Mouse (Mus musculus) MEL (cell line): Measurements from ENCODE around the gene Hsf4. TPM values are rescaled to one million over a fixed set of nuclear protein-coding genes. Genes with fewer than 3 reads are reported as not detected.

Source experiments
- DNase-seq: peaks from one replicate; pipeline ENCODE4 v3.0.0; 2011; ENCODE audit warnings: low read depth, low spot score
- H3K27ac ChIP-seq: 2 replicates; pipeline ENCODE4 v1.5.1; 2012; ENCODE audit warnings: low read depth, mild to moderate bottlenecking, control low read depth, low read length, moderate library complexity; ENCODE audit not compliant: control insufficient read depth
- H3K27me3 ChIP-seq, 2 experiments: fragments of 150-350 bp in 1 of 2; sonication (generic) in 1 of 2; 2 replicates each; pipeline ENCODE4 v1.6.1; 2012; ENCODE audit warnings: low read length in 2 of 2, mild to moderate bottlenecking in 2 of 2, improper control_type of control experiment in 1 of 2, moderate library complexity in 1 of 2; ENCODE audit not compliant: insufficient read depth in 2 of 2, control insufficient read depth in 1 of 2
- H3K36me3 ChIP-seq, 2 experiments: 2 replicates each; pipeline ENCODE4 v1.6.1; 2012 to 2014; ENCODE audit warnings: low read length in 2 of 2, improper control_type of control experiment in 1 of 2, inconsistent platforms in 1 of 2, mild to moderate bottlenecking in 1 of 2; ENCODE audit not compliant: insufficient read depth in 2 of 2, control insufficient read depth in 1 of 2
- H3K4me1 ChIP-seq, 2 experiments: fragments of 150-350 bp in 1 of 2; sonication (generic) in 1 of 2; 2 replicates each; pipeline ENCODE4 v1.6.1; 2012; ENCODE audit warnings: low read length in 2 of 2, improper control_type of control experiment in 1 of 2, mild to moderate bottlenecking in 1 of 2; ENCODE audit not compliant: insufficient read depth in 2 of 2, control insufficient read depth in 1 of 2
- H3K4me3 ChIP-seq, 2 experiments: fragments of 150-350 bp in 1 of 2; sonication (generic) in 1 of 2; 2 replicates each; pipeline ENCODE4 v1.5.1; 2012; ENCODE audit warnings: low read depth in 2 of 2, low read length in 2 of 2, mild to moderate bottlenecking in 2 of 2, moderate library complexity in 2 of 2, control low read depth in 1 of 2, improper control_type of control experiment in 1 of 2; ENCODE audit not compliant: control insufficient read depth in 1 of 2, insufficient read depth in 1 of 2
- H3K79me2 ChIP-seq: 2 replicates; pipeline ENCODE4 v1.6.1; 2012; ENCODE audit warnings: mild to moderate bottlenecking, low read length, moderate library complexity; ENCODE audit not compliant: control insufficient read depth, poor library complexity, insufficient read depth
- H3K9ac ChIP-seq: 2 replicates; pipeline ENCODE4 v1.6.1; 2012; ENCODE audit warnings: low read depth, mild to moderate bottlenecking, control low read depth, low read length, moderate library complexity; ENCODE audit not compliant: control insufficient read depth, poor library complexity, severe bottlenecking
- H3K9me3 ChIP-seq: fragments of 150-350 bp; sonication (generic); replicated peaks from 2 replicates; pipeline ENCODE4 v1.6.1; 2012; ENCODE audit warnings: mild to moderate bottlenecking, low read length, improper control_type of control experiment, moderate library complexity; ENCODE audit not compliant: insufficient read depth
- CHD1 ChIP-seq: IDR thresholded peaks from 2 replicates; pipeline ENCODE4 v1.6.1; 2012; ENCODE audit warnings: low read depth, mild to moderate bottlenecking, inconsistent platforms, low read length, improper control_type of control experiment
- CHD2 ChIP-seq: IDR thresholded peaks from 2 replicates; pipeline ENCODE4 v1.6.1; 2011; ENCODE audit warnings: low read length, improper control_type of control experiment
- CTCF ChIP-seq, 3 experiments: IDR thresholded peaks in 2 of 3; conservative IDR thresholded peaks in 1 of 3; 2 replicates each; pipeline ENCODE4 v1.5.1; 2011 to 2012; ENCODE audit warnings: low read length in 3 of 3, low read depth in 2 of 3, mild to moderate bottlenecking in 2 of 3, improper control_type of control experiment in 1 of 3, inconsistent platforms in 1 of 3, mixed read lengths in 1 of 3, moderate library complexity in 1 of 3; ENCODE audit not compliant: control insufficient read depth in 1 of 3, insufficient read depth in 1 of 3, poor library complexity in 1 of 3, severe bottlenecking in 1 of 3
- E2F4 ChIP-seq: IDR thresholded peaks from 2 replicates; pipeline ENCODE4 v1.6.1; 2011; ENCODE audit warnings: low read depth, low read length, improper control_type of control experiment, borderline replicate concordance
- ELF1 ChIP-seq: IDR thresholded peaks from 2 replicates; pipeline ENCODE4 v1.6.1; 2014; ENCODE audit warnings: low read depth, mild to moderate bottlenecking, inconsistent platforms, low read length, improper control_type of control experiment, moderate library complexity
- EP300 ChIP-seq, 2 experiments: IDR thresholded peaks; 2 replicates each; pipeline ENCODE4 v1.6.1; 2011; ENCODE audit warnings: improper control_type of control experiment in 2 of 2, low read length in 2 of 2, low read depth in 1 of 2, mild to moderate bottlenecking in 1 of 2
- ETS1 ChIP-seq: IDR thresholded peaks from 2 replicates; pipeline ENCODE4 v1.6.1; 2012; ENCODE audit warnings: low read depth, mild to moderate bottlenecking, inconsistent platforms, low read length, improper control_type of control experiment, moderate library complexity
- GABPA ChIP-seq: IDR thresholded peaks from 2 replicates; pipeline ENCODE4 v1.6.1; 2012; ENCODE audit warnings: low read depth, mild to moderate bottlenecking, inconsistent platforms, low read length, improper control_type of control experiment, moderate library complexity
- GATA1 ChIP-seq: IDR thresholded peaks from 2 replicates; pipeline ENCODE4 v1.6.1; 2011; ENCODE audit warnings: low read depth, low read length, improper control_type of control experiment
- HCFC1 ChIP-seq: IDR thresholded peaks from 2 replicates; pipeline ENCODE4 v1.6.1; 2012; ENCODE audit warnings: low read depth, mild to moderate bottlenecking, inconsistent platforms, low read length, improper control_type of control experiment, moderate library complexity
- JUND ChIP-seq: IDR thresholded peaks from 2 replicates; pipeline ENCODE4 v1.6.1; 2011; ENCODE audit warnings: low read depth, mild to moderate bottlenecking, improper control_type of control experiment, low read length
- KAT2A ChIP-seq: conservative IDR thresholded peaks from 2 replicates; pipeline ENCODE4 v1.6.1; 2012; ENCODE audit warnings: low read depth, low read length, improper control_type of control experiment, inconsistent platforms
- MAFK ChIP-seq: IDR thresholded peaks from 2 replicates; pipeline ENCODE4 v1.6.1; 2011; ENCODE audit warnings: low read depth, mild to moderate bottlenecking, low read length, improper control_type of control experiment, borderline replicate concordance
- MAX ChIP-seq: IDR thresholded peaks from 2 replicates; pipeline ENCODE4 v1.6.1; 2011; ENCODE audit warnings: low read length, improper control_type of control experiment
- MAZ ChIP-seq: IDR thresholded peaks from 2 replicates; pipeline ENCODE4 v1.6.1; 2012; ENCODE audit warnings: low read depth, mild to moderate bottlenecking, inconsistent platforms, low read length, improper control_type of control experiment
- MEF2A ChIP-seq: IDR thresholded peaks from 2 replicates; pipeline ENCODE4 v1.6.1; 2014; ENCODE audit warnings: low read depth, mild to moderate bottlenecking, inconsistent platforms, low read length, improper control_type of control experiment; ENCODE audit not compliant: poor library complexity, insufficient replicate concordance, severe bottlenecking; ENCODE audit errors: extremely low read depth
- MXI1 ChIP-seq: IDR thresholded peaks from 2 replicates; pipeline ENCODE4 v1.6.1; 2011; ENCODE audit warnings: mild to moderate bottlenecking, low read depth, low read length, improper control_type of control experiment
- MYB ChIP-seq: IDR thresholded peaks from 2 replicates; pipeline ENCODE4 v1.6.1; 2011; ENCODE audit warnings: mild to moderate bottlenecking, low read depth, low read length, improper control_type of control experiment
- MYC ChIP-seq: IDR thresholded peaks from 2 replicates; pipeline ENCODE4 v1.6.1; 2011; ENCODE audit warnings: low read depth, mild to moderate bottlenecking, low read length, improper control_type of control experiment, moderate library complexity
- NELFE ChIP-seq: IDR thresholded peaks from 2 replicates; pipeline ENCODE4 v1.6.1; 2011; ENCODE audit warnings: low read depth, low read length, improper control_type of control experiment
- NRF1 ChIP-seq: IDR thresholded peaks from 2 replicates; pipeline ENCODE4 v1.6.1; 2014; ENCODE audit warnings: low read depth, mild to moderate bottlenecking, inconsistent platforms, low read length, improper control_type of control experiment, moderate library complexity; ENCODE audit not compliant: poor library complexity, insufficient read depth, severe bottlenecking
- POLR2A ChIP-seq, 2 experiments: IDR thresholded peaks; 2 replicates each; pipeline ENCODE4 v1.6.1; 2011 to 2012; ENCODE audit warnings: low read length in 2 of 2, mild to moderate bottlenecking in 2 of 2, control low read depth in 1 of 2, improper control_type of control experiment in 1 of 2, low read depth in 1 of 2, moderate library complexity in 1 of 2; ENCODE audit not compliant: control insufficient read depth in 1 of 2, insufficient read depth in 1 of 2, poor library complexity in 1 of 2
- RAD21 ChIP-seq: IDR thresholded peaks from 2 replicates; pipeline ENCODE4 v1.6.1; 2011; ENCODE audit warnings: mild to moderate bottlenecking, low read depth, low read length, improper control_type of control experiment
- RCOR1 ChIP-seq: IDR thresholded peaks from 2 replicates; pipeline ENCODE4 v1.6.1; 2012; ENCODE audit warnings: low read depth, mild to moderate bottlenecking, inconsistent platforms, low read length, improper control_type of control experiment
- SIN3A ChIP-seq: IDR thresholded peaks from 2 replicates; pipeline ENCODE4 v1.6.1; 2012; ENCODE audit warnings: low read length, improper control_type of control experiment, inconsistent platforms
- SMC3 ChIP-seq: IDR thresholded peaks from 2 replicates; pipeline ENCODE4 v1.6.1; 2011; ENCODE audit warnings: low read depth, low read length, improper control_type of control experiment
- TAL1 ChIP-seq: IDR thresholded peaks from 2 replicates; pipeline ENCODE4 v1.6.1; 2012; ENCODE audit warnings: mild to moderate bottlenecking, inconsistent platforms, low read length, moderate library complexity, mixed read lengths
- TBP ChIP-seq: IDR thresholded peaks from 2 replicates; pipeline ENCODE4 v1.8.0; 2011; ENCODE audit warnings: low read depth, low read length, improper control_type of control experiment
- UBTF ChIP-seq: IDR thresholded peaks from 2 replicates; pipeline ENCODE4 v1.6.1; 2012; ENCODE audit warnings: low read depth, mild to moderate bottlenecking, inconsistent platforms, low read length, improper control_type of control experiment, moderate library complexity, borderline replicate concordance; ENCODE audit not compliant: insufficient read depth
- USF1 ChIP-seq: IDR thresholded peaks from 2 replicates; pipeline ENCODE4 v1.6.1; 2014; ENCODE audit warnings: low read depth, mild to moderate bottlenecking, inconsistent platforms, low read length, improper control_type of control experiment, moderate library complexity
- USF2 ChIP-seq, 2 experiments: IDR thresholded peaks; 2 replicates each; pipeline ENCODE4 v1.6.1; 2011 to 2012; ENCODE audit warnings: improper control_type of control experiment in 2 of 2, low read length in 2 of 2, borderline replicate concordance in 1 of 2, inconsistent platforms in 1 of 2, low read depth in 1 of 2, mild to moderate bottlenecking in 1 of 2; ENCODE audit not compliant: insufficient read depth in 1 of 2
- ZC3H11A ChIP-seq: IDR thresholded peaks from 2 replicates; pipeline ENCODE4 v1.6.1; 2012; ENCODE audit warnings: low read depth, mild to moderate bottlenecking, inconsistent platforms, low read length, improper control_type of control experiment
- ZKSCAN1 ChIP-seq: IDR thresholded peaks from 2 replicates; pipeline ENCODE4 v1.6.1; 2012; ENCODE audit warnings: low read depth, mild to moderate bottlenecking, inconsistent platforms, low read length, improper control_type of control experiment, moderate library complexity
- ZMIZ1 ChIP-seq: IDR thresholded peaks from 2 replicates; pipeline ENCODE4 v1.6.1; 2012; ENCODE audit warnings: low read depth, mild to moderate bottlenecking, inconsistent platforms, low read length, improper control_type of control experiment, moderate library complexity
- ZNF384 ChIP-seq: IDR thresholded peaks from 2 replicates; pipeline ENCODE4 v1.6.1; 2012; ENCODE audit warnings: low read depth, mild to moderate bottlenecking, inconsistent platforms, low read length, improper control_type of control experiment
- polyA plus RNA-seq, 2 experiments: library from polyadenylated mRNA; stranded (reverse) in 1 of 2; unstranded in 1 of 2; fragments of >175 nt in 1 of 2; fragments of >200 nt in 1 of 2; gene quantifications; 2 replicates each; pipeline versions ENCODE4 v1.2.1 to v1.2.4; 2012; ENCODE audit warnings: low replicate concordance in 2 of 2, low read depth in 1 of 2; ENCODE audit not compliant: insufficient read length in 2 of 2, insufficient read depth in 1 of 2, missing spikeins in 1 of 2
- total RNA-seq: library from RNA; depleted of rRNA; stranded (reverse); fragments of 300-350 nt; gene quantifications from 2 replicates; pipeline ENCODE4 v1.2.3, GENCODE M21; 2012

Hsf4 gene
- total and polyA plus RNA-seq, 3 experiments, result 1.7 to 7.1 TPM; not detected in 1

DNA sequence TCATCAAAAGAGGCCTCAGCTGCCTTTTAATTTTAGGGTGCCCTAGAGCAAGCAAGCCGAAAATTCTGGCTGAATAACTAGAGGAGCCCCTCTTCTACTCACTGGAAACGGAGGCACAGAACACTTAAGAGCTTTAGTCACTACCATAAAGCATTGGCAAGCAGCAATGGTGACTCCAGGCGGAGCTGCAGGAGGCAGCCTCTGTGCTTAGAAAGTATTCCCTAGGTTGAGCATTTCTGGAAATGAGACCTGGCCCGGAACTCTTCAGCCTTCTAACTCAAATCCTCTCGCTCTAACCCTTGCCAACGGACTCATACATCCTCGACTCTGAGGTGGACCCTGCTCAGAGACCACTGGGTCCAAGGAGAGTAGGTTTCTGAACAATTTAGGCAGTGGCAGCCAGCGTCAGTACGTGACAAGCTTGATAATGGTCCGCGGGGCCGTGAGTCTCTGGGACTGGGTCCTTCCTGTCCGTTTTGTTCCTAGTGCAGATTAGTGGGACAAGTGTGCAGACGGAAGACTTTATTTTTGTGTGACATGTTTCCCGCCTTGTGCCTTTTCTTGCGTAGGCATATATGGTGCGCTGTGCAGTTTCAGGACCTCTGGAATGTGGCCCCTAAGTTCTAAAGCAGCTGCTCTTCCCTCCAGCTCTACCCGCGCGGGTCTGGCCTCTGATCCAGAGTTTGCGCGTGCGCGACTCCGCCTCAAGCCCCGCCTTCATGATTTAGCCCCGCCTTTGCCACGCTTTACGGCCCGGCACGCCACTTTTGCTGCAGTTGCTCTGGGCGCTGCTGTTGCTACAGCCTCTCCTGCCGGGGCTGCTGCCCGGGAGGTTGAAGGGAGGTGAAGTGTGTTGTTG is 45.0 kb upstream of the Hsf4 start, which contains the start of gene D230025D16Rik:
Gene D230025D16Rik, plus strand, starts transcription at position 733 of the 859 bp plus-strand sequence.
- Histone ChIP-seq H3K9ac (peak within 1 kb of the TSS; percentile 86), H3K4me1 (peaks cover 5 to 6% of the 10 kb centered on the region in 2 experiments; a peak in 3 of 4 replicates), H3K79me2 (peaks cover 21% of the 10 kb centered on the region), H3K27ac (peak within 1 kb of the TSS; percentile 69), H3K4me3 (peak within 1 kb of the TSS; percentile 68 to 81), H3K27me3 (no peaks in the 10 kb centered on the region), H3K36me3 (peaks cover 0 to 9% of the 10 kb centered on the region in 2 experiments; a peak in 2 of 4 replicates), H3K9me3 (no peaks in the 10 kb centered on the region)
- DNase-seq, result peak; percentile 96
- peak; percentile 85 for TF ChIP-seq NRF1
- TF ChIP-seq CHD2, result no peak
- TF ChIP-seq USF1, result 0 out of 2 replicates have a peak, but pooled peaks have one; percentile 16
- peak; percentile 94 for TF ChIP-seq HCFC1
- TF ChIP-seq POLR2A (IDR thresholded peaks at IDR 0.05; ENCODE audit: control insufficient read depth in 1 of 2, insufficient read depth in 1 of 2, low read depth in 1 of 2, low read length in 2 of 2, poor library complexity in 1 of 2), result peak; percentile 96 to 100
- no peak for TF ChIP-seq MAFK
- TF ChIP-seq NELFE, result peak; percentile 99
- peak; percentile 92 for TF ChIP-seq TBP
- TF ChIP-seq JUND, result no peak
- TF ChIP-seq E2F4, result no peak
- no peak for TF ChIP-seq UBTF
- peak; percentile 70; the same call in 1 of the 2 replicates for TF ChIP-seq MAX
- peak; percentile 86 for TF ChIP-seq KAT2A
- no peak; the same call in 1 of the 2 replicates for TF ChIP-seq ETS1
- peak; percentile 78 for TF ChIP-seq MYC
- TF ChIP-seq CHD1, result no peak
- no peak for TF ChIP-seq MEF2A
- no peak for TF ChIP-seq GATA1
- peak; percentile 79; the same call in 1 of the 2 replicates for TF ChIP-seq MAZ
- TF ChIP-seq SIN3A, result peak; percentile 86
- no peak for TF ChIP-seq USF2 (IDR thresholded peaks at IDR 0.05; ENCODE audit: borderline replicate concordance in 1 of 2, insufficient read depth in 1 of 2, low read depth in 1 of 2, low read length in 2 of 2)
- TF ChIP-seq CTCF (IDR thresholded peaks at IDR 0.05 in 2 of 3, conservative IDR thresholded peaks at IDR 0.05 in 1 of 3; ENCODE audit: control insufficient read depth in 1 of 3, insufficient read depth in 1 of 3, low read depth in 2 of 3, low read length in 3 of 3, poor library complexity in 1 of 3, severe bottlenecking in 1 of 3), result no peak
- TF ChIP-seq ELF1, result peak; percentile 67; the same call in 1 of the 2 replicates
- TF ChIP-seq ZMIZ1, result peak; percentile 97
- no peak for TF ChIP-seq ZNF384
- no peak for TF ChIP-seq TAL1
- TF ChIP-seq ZC3H11A, result no peak
- TF ChIP-seq GABPA, result no peak
- TF ChIP-seq MXI1, result peak; percentile 91
- no peak for TF ChIP-seq RAD21
- TF ChIP-seq SMC3, result no peak
- TF ChIP-seq EP300 (IDR thresholded peaks at IDR 0.05; ENCODE audit: low read depth in 1 of 2, low read length in 2 of 2), result no peak
- no peak for TF ChIP-seq RCOR1
- no peak for TF ChIP-seq MYB
- no peak for TF ChIP-seq ZKSCAN1
